Comparison of ENCODE assay signal across 8 mouse cellular contexts in genomic region chr6:49319595-49320315, GRCm38 (mm10). TPM values are rescaled to one million over a fixed set of nuclear protein-coding genes. Genes with fewer than 3 reads are reported as not detected.
DNase-seq lines count a peak whose midpoint lies in the region; ATAC-seq and TF ChIP-seq lines count a peak whose summit lies in the region.

No protein-coding gene starts in this region.

- no peaks in the 10 kb centered on the region for H3K79me3 ChIP-seq in C2C12 (ENCODE audit: low read depth)

- peaks cover 32% of the 10 kb centered on the region for H3K4me1 ChIP-seq in heart, embryonic 13.5 days
- peaks cover 4% of the 10 kb centered on the region; the same call in 1 of the 2 replicates for H3K4me1 ChIP-seq in limb, embryonic 11.5 days (ENCODE audit: control insufficient read depth, insufficient read depth, low read length)

- H3K9ac ChIP-seq in heart, embryonic 13.5 days: peak overlapping the region; percentile 85
- H3K9ac ChIP-seq in limb, embryonic 11.5 days (ENCODE audit: low read length): peak overlapping the region; percentile 57

- H3K4me2 ChIP-seq in heart, embryonic 13.5 days: peak overlapping the region; percentile 84
- H3K4me2 ChIP-seq in limb, embryonic 11.5 days (ENCODE audit: low read depth, severe bottlenecking): peak overlapping the region; percentile 49
- peak overlapping the region; percentile 61 for H3K4me2 ChIP-seq in myocyte (ENCODE audit: low read depth)

- 12% methylated on average over 13 of the region's 13 CpGs for WGBS in heart, embryonic 13.5 days
- WGBS in limb, embryonic 11.5 days: 14% methylated on average over 13 of the region's 13 CpGs

- no peak for TF ChIP-seq POLR2A in myocyte (IDR thresholded peaks at IDR 0.05; ENCODE audit: insufficient read length, low read depth)

- H3K27ac ChIP-seq in heart, embryonic 13.5 days (replicated peaks): peak overlapping the region; percentile 78
- H3K27ac ChIP-seq in limb, embryonic 11.5 days (replicated peaks; ENCODE audit: low read depth, low read length): peak overlapping the region; percentile 53

- intact Hi-C loops in heart, postnatal 36 days (cut with DNase I): loop anchor here (1.0 to 5.0 kb wide), 4 partner anchors 47 to 92 kb away; partner anchors contain the start of gene Fam221a

- H3K27me3 ChIP-seq in heart, embryonic 13.5 days (replicated peaks): no peaks in the 10 kb centered on the region
- H3K27me3 ChIP-seq in C2C12 (ENCODE audit: control insufficient read depth, insufficient read depth, insufficient read length) (no peaks in the 10 kb centered on the region), myocyte (ENCODE audit: control insufficient read depth, insufficient read depth, insufficient read length) (peaks cover 7% of the 10 kb centered on the region)
- no peaks in the 10 kb centered on the region for H3K27me3 ChIP-seq in limb, embryonic 11.5 days (ENCODE audit: control insufficient read depth, insufficient read depth, low read length)

- H3K36me3 ChIP-seq in heart, embryonic 13.5 days: no peaks in the 10 kb centered on the region
- H3K36me3 ChIP-seq in C2C12 (ENCODE audit: control insufficient read depth, insufficient read depth) (no peaks in the 10 kb centered on the region), myocyte (ENCODE audit: control insufficient read depth, insufficient read depth) (no peaks in the 10 kb centered on the region)
- no peaks in the 10 kb centered on the region for H3K36me3 ChIP-seq in limb, embryonic 11.5 days (ENCODE audit: control insufficient read depth, insufficient read depth, low read length)

- DNase-seq in heart, postnatal 36 days: no peak
- DNase-seq in embryo, embryonic 11.5 days (ENCODE audit: low read depth, low spot score): peak; percentile 14
- DNase-seq in limb, embryonic 11.5 days (ENCODE audit: low spot score): no peak
- no peak for DNase-seq in spleen, postnatal 10 days (ENCODE audit: low spot score in 2 of 2)
- DNase-seq in B cell, adult 2 months: no peak

- H3K9me3 ChIP-seq in heart, embryonic 13.5 days: no peaks in the 10 kb centered on the region
- H3K9me3 ChIP-seq in limb, embryonic 11.5 days (ENCODE audit: control insufficient read depth, low read length): no peaks in the 10 kb centered on the region

- H3K4me3 ChIP-seq in heart, embryonic 13.5 days: peak overlapping the region; percentile 74
- H3K4me3 ChIP-seq in C2C12 (ENCODE audit: insufficient read depth, poor library complexity, severe bottlenecking): peak overlapping the region; percentile 48
- H3K4me3 ChIP-seq in limb, embryonic 11.5 days (ENCODE audit: low read depth, low read length): peak overlapping the region; percentile 56
- H3K4me3 ChIP-seq in myocyte: peak overlapping the region; percentile 31

- H3K79me2 ChIP-seq in C2C12 (ENCODE audit: control insufficient read depth, insufficient read depth): no peaks in the 10 kb centered on the region
- H3K79me2 ChIP-seq in myocyte (ENCODE audit: control insufficient read depth, insufficient read depth): no peaks in the 10 kb centered on the region

- H3ac ChIP-seq in C2C12 (ENCODE audit: control insufficient read depth, insufficient read length, low read depth) (peak overlapping the region; percentile 47), myocyte (ENCODE audit: control insufficient read depth, insufficient read length) (no peak overlapping the region)

- no peak for ATAC-seq in heart, embryonic 13.5 days (ENCODE audit: extremely low read depth, insufficient number of reproducible peaks, low FRiP score, low TSS enrichment)
- no peak for ATAC-seq in limb, embryonic 11.5 days (ENCODE audit: insufficient number of reproducible peaks, low FRiP score, low TSS enrichment, low read depth)

- no peak for TF ChIP-seq CTCF in C2C12 (IDR thresholded peaks at IDR 0.05; ENCODE audit: control insufficient read depth, insufficient read depth, insufficient read length)

TF ChIP-seq in C2C12, 6 proteins besides CTCF, POLR2A, EP300 and RAD21:
- TF ChIP-seq MYOG (IDR thresholded peaks at IDR 0.05; ENCODE audit: control insufficient read depth, extremely low read depth, insufficient read length): no peak
- TF ChIP-seq CEBPB (IDR thresholded peaks at IDR 0.05; ENCODE audit: low read depth): no peak
- TF ChIP-seq MYOD1 (IDR thresholded peaks at IDR 0.05; ENCODE audit: control insufficient read depth, insufficient read length, low read depth): no peak
- TF ChIP-seq USF1 (IDR thresholded peaks at IDR 0.05; ENCODE audit: low read depth): no peak
- no peak for TF ChIP-seq FOSL1 (IDR thresholded peaks at IDR 0.05; ENCODE audit: insufficient read depth, low read length, poor library complexity, severe bottlenecking)
- TF ChIP-seq MAX (IDR thresholded peaks at IDR 0.05): no peak

TF ChIP-seq in myocyte, 11 proteins besides CTCF, POLR2A, EP300 and RAD21:
- TF ChIP-seq USF1 (IDR thresholded peaks at IDR 0.05; ENCODE audit: low read depth): no peak
- TF ChIP-seq TCF3 (IDR thresholded peaks at IDR 0.05; ENCODE audit: insufficient read length, low read depth): no peak
- TF ChIP-seq TCF12 (IDR thresholded peaks at IDR 0.05; ENCODE audit: insufficient read depth, poor library complexity, severe bottlenecking): no peak
- no peak for TF ChIP-seq POLR2AphosphoS2 (IDR thresholded peaks at IDR 0.05; ENCODE audit: insufficient read length, low read depth)
- TF ChIP-seq MYOG (IDR thresholded peaks at IDR 0.05; ENCODE audit: control insufficient read depth in 1 of 3, insufficient read depth in 1 of 3, insufficient read length in 2 of 3, low read depth in 2 of 3): no peak
- no peak for TF ChIP-seq CEBPB (IDR thresholded peaks at IDR 0.05; ENCODE audit: insufficient read depth, poor library complexity, severe bottlenecking)
- TF ChIP-seq MAX (IDR thresholded peaks at IDR 0.05; ENCODE audit: low read depth): no peak
- TF ChIP-seq E2F4 (IDR thresholded peaks at IDR 0.05; ENCODE audit: insufficient read depth): no peak
- no peak for TF ChIP-seq MYOD1 (IDR thresholded peaks at IDR 0.05; ENCODE audit: control insufficient read depth in 1 of 3, insufficient read length in 2 of 3, low read depth in 2 of 3)
- TF ChIP-seq REST (IDR thresholded peaks at IDR 0.05; ENCODE audit: insufficient read depth, insufficient read length): no peak

RNA-seq across cellular contexts. Expression of gene Ccdc126, which starts 0.7 kb away (rescaled TPM):
- 8.0 and 8.3 TPM in 2 replicates for polyA plus RNA-seq in heart, embryonic 13.5 days (2015; fragmentation: Nextera tagmentation; extraction: Ambion mirVana)
- 1 to 10 TPM; 4.4 to 4.6 TPM for total RNA-seq in heart, postnatal 36 days (2021)
- 3.4 TPM for polyA plus RNA-seq in C2C12 (2012; fragmentation: generic; extraction: Trizol)
- polyA plus RNA-seq in limb, embryonic 11.5 days (2014; fragmentation: Nextera tagmentation; extraction: Ambion mirVana): 7.2 and 7.3 TPM in 2 replicates
- 2.7 TPM for polyA plus RNA-seq in myocyte (2012; fragmentation: generic; extraction: Trizol)

RNA-seq across cellular contexts. Expression of gene Fam221a, which starts 47.8 kb away (rescaled TPM):
- 3.5 and 4.1 TPM in 2 replicates for polyA plus RNA-seq in heart, embryonic 13.5 days (2015; fragmentation: Nextera tagmentation; extraction: Ambion mirVana)
- under 1 TPM; 0.28 to 0.54 TPM for total RNA-seq in heart, postnatal 36 days (2021)
- polyA plus RNA-seq in C2C12 (2012; fragmentation: generic; extraction: Trizol) (2.9 TPM), myocyte (2012; fragmentation: generic; extraction: Trizol) (0.85 TPM)
- polyA plus RNA-seq in limb, embryonic 11.5 days (2014; fragmentation: Nextera tagmentation; extraction: Ambion mirVana): 5.5 and 7.2 TPM in 2 replicates

RNA-seq across cellular contexts. Expression of gene Tra2a, which starts 55.9 kb away (rescaled TPM):
- polyA plus RNA-seq in heart, embryonic 13.5 days (2015; fragmentation: Nextera tagmentation; extraction: Ambion mirVana): 57.7 and 67.6 TPM in 2 replicates
- total RNA-seq in heart, postnatal 36 days (2021): 10 to 100 TPM; 26.8 to 28.4 TPM
- polyA plus RNA-seq in C2C12 (2012; fragmentation: generic; extraction: Trizol): 48.5 TPM
- 64.2 and 75.1 TPM in 2 replicates for polyA plus RNA-seq in limb, embryonic 11.5 days (2014; fragmentation: Nextera tagmentation; extraction: Ambion mirVana)
- 26.5 TPM for polyA plus RNA-seq in myocyte (2012; fragmentation: generic; extraction: Trizol)
